Mouse (Mus musculus): ENCODE data around the gene Gm15023.
"Not testable (repeated sequence)": the region's sequence is repeated elsewhere in the genome, so short reads cannot be mapped to it uniquely, and the experiment has no call there.

Gm15023 gene

DNA sequence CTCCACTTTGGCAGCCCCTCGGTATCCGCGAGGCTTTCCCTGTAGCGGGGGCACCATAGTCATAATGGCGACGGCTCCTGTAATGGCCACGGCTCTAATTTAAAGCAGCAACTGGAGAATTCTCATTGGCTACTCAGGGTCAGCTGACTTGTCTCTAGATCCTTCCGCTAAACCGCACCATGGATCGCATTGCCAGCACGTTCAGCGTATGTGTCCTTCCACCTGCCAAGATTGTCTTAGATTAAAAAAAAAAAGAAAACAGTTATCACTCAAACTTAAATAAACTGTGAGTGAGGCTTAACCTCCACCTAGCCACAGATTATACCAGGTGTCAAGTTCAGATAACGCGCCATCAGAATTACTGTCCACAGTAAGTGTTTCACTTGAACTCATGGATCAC is at the start of gene Gm15023:
TSS of gene Gm15023 (minus strand) at position 101 of the 400 bp plus-strand sequence.
- DNase-seq: not testable (repeated sequence)

DNA sequence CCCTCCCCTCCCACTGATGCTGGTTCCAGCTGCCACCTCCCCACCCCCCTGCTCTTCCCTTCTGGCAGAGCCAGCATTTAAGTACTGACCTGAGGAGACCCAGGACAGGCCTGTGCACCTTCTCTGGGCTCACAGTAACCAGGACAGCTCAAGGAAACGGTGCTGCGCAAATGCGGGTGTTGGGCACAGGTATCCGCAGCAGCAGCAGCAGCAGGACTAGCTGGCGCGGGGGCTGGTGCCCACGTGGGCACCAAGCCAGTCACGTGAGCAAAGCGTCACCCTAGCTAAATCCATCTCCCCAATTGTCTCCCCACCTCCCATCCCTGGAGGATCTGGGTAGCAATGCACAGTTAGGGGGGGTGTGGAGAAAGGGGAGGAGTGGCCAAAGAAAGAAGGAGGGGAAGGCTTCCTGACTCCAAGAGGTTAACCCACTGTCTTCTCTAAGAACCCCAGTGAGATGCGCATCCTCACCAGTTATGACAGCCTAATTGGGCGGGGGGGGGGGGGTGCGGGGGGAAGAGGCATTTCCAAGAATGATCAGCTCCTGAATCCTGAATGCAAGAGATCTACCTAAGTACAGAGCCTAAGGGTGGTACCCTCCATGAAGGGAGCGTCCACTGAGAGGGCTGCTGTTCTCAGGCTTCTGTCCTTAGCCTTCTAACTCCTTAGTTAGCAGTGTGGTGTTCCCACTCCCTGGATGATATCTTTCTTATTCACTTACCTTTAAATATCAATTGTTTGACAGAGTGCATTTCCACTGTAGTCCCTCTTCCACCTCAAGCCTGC is 33.2 kb upstream of the Gm15023 start, which contains the start of gene Tceal6:
TSS of gene Tceal6 (minus strand) at position 252 of the 786 bp plus-strand sequence.
- DNase-seq: no peak

DNA sequence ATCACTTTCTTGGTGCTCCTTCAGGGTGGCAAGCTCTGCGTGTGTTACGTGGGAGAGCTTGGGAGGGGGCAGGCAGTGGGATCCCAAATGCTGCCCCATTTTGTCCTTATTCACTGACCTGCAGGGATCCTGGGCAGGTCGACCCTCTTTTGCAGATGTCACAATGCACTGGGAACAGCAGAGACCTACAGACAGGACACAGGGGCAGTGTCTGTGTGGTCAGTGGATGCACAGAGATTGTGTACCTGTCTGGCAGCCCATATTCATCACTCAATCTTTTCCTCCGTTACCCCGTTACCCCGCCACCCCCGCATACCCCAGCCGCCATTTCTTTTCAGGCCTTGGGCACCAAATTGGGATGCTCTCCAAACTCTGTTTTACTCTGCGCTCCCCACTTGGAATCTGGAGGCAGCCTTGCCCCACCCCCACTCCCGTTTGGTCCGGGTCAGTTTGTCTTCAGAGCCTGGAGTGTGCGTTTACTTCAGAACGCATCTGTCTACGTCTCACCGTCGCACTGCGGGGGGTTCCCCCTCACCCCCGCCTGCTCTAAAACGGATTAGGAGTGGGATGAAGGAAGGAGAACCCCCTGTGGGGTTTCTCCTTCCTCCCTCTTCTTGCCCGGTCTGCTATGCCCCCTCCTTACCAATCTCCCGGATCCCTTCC is 32.5 kb upstream of the Gm15023 start:
- DNase-seq: not testable (repeated sequence)

DNA sequence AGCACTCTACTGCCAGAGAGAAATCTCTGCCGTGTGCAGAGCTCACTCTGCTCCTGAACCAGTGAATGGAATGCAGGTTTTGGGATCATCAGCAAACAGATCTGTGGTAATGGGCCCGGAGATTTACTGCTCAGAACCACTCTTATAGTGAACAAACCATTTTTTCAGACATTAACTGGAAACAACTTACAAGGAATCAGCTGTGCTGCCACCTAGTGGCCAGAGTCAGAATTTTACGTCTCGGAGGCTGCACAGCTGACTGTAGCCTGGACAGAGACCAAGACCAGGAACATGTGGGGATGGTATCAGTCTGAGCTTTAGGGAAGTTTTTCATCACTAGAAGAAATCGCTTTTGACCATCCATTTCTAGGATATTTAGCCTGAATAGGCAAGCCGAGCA is 12.5 kb upstream of the Gm15023 start:
- DNase-seq: not testable (repeated sequence)

DNA sequence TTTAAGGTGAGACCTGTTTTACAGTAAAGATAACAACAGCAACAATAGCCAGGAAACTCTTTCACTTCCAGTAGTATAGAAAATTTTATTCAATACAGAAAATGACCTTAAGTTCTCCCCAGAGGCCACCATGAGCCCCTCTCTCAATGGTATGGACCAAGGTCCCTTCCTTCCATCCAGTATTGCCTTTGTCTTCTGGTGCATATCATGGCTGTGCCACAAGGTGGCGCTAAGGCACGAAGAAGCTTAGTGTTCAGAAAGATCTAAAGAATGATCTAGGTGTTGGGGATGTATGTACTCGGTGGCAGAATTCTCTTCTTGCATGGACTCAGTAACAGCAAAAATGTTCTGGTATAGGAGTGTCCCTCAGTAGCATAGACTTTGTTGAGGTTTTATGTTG is 11.2 kb upstream of the Gm15023 start:
- not testable (repeated sequence) for DNase-seq

Measured in lung, adult 18-20 months (tissue).